Mouse (Mus musculus) small intestine, adult 2 months (tissue): ENCODE measurements at regions not wholly inside any gene's neighbourhood (a gene's known extent, or its start where the extent isn't known, plus 50 kb on each side); places are given as distances from the start of the nearest gene placed in this dataset.

Experiments
- CTCF ChIP-seq: fragments of 200-500 bp; IDR thresholded peaks from 2 replicates; pipeline ENCODE4 v1.5.1; 2012; ENCODE audit warnings: low read depth, mild to moderate bottlenecking, control low read depth, inconsistent platforms, low read length, moderate library complexity, mixed read lengths; ENCODE audit not compliant: insufficient replicate concordance, insufficient read length; ENCODE audit errors: extremely low read depth
- POLR2A ChIP-seq: fragments of 200-500 bp; IDR thresholded peaks from 2 replicates; pipeline ENCODE4 v1.6.1; 2012; ENCODE audit warnings: low read depth, mild to moderate bottlenecking, control low read depth, inconsistent platforms, low read length, moderate library complexity

DNA sequence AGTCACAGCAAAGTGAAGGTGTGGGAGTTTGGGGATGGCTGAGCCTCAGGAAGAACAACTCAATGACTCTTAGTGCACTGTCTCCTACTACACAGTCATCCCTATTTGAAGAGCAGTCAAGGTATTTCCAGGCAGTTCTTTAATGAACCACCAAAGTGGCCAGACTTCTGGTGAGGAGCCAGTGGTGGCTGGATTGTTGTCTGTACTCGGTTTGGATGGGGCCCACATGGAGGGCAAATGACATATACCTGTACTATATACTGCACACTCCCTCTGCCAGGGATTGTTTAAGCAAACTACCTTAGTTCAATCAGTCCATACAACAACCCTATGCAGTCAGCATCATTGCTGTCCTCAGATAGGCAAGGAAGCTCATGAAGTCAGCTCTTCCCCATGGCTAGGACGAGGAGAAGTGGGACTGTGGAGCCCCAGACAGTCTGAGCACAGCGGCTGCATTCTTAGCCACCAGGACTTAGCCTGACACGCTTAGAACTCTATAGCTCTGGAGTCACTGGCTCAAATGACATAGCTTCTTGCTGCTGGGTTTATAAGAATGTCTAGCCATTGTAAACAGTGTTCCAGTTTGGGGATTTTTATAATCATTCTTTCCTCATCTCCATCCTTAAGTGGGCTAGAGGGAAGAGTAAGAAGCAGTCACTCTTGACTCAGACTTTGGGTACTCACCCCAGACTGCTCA, 72.8 kb upstream of the Boc start:
- TF ChIP-seq POLR2A (no peak), CTCF (no peak)
